Mouse (Mus musculus): Measurements from ENCODE around the gene Fbxl18.

DNA sequence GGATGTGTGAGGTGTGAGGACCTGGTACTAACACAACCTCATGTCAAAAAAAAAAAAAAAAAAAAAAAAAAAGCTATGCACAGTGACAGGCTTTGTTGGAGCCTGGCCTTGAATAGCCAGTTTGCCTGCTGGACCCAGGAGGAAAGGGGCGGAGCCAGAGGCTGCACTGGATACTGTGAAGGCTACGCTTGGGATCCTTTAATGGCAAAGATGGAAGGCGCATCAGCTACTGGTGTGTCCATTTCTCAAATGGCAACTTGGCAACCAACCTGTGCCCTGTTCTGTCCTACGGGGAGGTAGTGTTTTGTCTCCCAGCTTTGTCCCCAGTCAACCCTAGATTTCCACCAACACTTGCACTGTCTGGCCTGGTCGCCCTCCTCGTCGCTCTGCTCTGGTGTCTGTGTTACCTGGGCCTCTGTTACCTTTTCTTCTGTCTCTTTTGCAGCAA, 6.2 kb upstream of the Fbxl18 start:
- TF ChIP-seq POLR2A (IDR thresholded peaks at IDR 0.05; ENCODE audit: insufficient read depth, low read depth, low read length), result no peak
- TF ChIP-seq CTCF (IDR thresholded peaks at IDR 0.05), result no peak
